Mouse (Mus musculus): ENCODE measurements at regions not wholly inside any gene's neighbourhood (a gene's known extent, or its start where the extent isn't known, plus 50 kb on each side); places are given as distances from the start of the nearest gene placed in this dataset.

GRCm38 (mm10) chr10:111893941-111894340, 78.5 kb upstream of the Krr1 start:
- ATAC-seq, result no peak

DNA sequence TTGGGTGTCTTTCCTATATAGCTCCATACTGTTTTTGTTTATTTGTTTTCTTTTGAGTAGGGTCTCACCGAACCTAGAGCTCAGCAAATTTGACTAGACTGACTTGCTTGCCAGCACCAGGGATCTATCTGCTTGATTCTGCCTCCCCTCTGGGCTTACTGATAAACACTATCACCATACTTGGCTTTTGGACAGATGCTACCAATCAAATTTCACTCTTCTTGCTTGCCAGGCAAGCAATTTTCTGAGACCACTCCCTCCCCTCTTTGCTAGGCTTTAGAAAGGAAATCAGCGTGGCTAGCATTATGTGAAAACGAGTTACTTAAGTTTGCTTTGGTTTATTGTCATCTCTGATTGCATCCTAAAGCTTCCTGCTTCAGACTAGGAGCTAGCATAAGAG, 75.1 kb upstream of the Krr1 start:
- no peak for ATAC-seq

DNA sequence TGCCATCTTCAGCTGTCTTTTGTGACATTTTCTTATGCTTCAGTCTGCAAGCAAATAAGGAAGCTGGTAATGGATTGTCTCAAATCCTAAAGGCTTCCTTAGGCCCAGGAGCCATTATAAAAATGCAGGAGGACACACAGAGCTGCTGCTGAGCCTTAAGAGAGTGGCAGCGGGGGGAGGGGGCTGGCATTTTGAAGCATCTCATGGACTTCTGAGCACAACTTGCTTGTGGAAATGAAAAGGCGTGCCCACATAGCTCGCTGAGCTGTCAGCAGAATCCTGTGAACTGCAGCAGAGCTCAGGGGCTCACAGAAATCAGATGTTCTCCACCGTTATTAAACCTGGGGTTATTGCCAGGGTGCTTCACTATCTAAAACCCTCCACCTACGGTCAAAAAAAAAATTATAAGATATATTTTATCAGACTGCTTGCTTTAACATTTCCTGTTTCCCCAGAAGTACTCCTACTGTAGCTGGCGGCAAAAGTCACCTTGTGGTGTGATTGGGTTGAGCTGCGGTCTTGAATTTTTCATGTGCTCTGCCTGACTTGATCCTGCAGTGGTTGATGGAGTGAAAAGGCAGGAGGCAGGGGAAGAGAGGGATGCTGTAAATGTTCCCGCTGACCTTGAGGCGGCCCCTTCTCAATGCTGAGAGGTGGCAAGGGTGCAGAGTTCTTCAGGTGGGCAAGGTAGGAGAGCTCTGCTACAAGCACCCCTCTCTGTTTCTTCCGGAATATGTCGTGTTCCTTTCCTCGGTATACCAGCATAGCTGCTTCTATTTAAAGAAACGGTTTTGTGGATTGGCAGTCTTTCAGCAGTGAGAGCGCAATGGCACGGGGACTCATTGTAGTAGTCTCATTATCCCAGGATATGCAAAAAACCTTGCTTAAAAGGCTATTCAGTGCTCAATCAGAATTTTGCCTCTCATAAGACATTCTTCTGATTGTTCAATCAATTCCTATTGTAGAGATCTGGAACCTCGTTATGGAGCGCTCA, 71.4 kb upstream of the Krr1 start:
- ATAC-seq, result no peak

GRCm38 (mm10) chr10:111903956-111904355, 68.5 kb upstream of the Krr1 start:
- ATAC-seq, result no peak

GRCm38 (mm10) chr10:111907836-111908235, 64.6 kb upstream of the Krr1 start:
- no peak for ATAC-seq

- ATAC-seq, result no peak
These were observed 59.9 kb upstream of the Krr1 start for GRCm38 (mm10) chr10:111912561-111912960.

DNA sequence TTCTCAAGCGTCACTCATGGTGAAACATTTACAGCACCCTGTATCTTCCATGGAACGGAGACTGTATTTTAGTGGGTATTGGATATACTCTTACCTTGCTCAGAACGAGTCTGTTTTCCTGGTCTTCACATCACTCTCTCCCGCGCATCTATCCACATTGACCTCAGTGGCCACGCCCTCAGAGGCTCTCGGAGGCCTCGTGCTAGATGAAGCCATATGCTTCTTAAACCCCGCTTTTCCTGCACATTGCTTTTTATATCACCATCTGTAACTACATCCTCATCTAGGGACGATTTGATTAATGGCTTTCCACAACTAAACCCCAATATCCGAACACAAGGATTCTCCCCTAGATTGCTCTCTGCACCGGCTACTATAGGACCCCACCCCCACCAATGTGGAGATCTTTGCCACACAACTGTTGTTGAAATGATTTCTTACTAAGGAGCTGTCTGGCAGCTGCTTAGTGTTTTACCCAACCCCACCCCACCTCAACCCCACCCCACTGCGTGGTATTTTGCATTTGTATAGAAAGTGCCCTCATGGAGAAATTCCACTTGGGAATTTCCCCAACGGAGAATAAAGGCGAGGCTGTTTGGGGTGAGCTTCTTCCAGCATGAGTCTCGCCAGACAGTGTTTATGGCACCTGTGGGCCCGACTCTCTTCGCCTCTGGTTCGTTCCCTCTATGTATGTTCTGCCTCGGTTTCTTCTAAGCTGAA, 59.2 kb upstream of the Krr1 start:
- no peak for ATAC-seq

DNA sequence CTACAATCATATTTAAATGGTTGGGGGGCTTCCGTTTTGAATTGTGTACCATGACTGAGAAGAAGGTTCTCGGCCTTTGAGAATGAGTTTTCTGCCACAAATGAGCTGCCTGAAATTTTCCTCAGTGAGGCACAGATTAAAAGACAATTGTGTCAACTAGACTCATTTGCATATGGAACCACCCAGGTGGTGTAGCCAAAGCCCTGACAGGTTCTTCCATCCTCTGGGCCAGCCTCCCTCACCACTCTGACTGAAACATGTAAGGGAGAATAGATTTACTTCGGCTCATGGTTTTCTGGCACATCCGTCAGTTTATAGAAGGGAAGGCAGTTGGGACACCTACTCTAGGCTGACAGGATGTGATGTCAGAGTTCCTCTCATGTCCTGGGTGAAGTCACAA, 58.2 kb upstream of the Krr1 start:
- no peak for ATAC-seq

GRCm38 (mm10) chr10:111918071-111918507, 54.4 kb upstream of the Krr1 start:
- no peak for ATAC-seq

GRCm38 (mm10) chr10:111919475-111919874, 53.0 kb upstream of the Krr1 start:
- ATAC-seq, result no peak

DNA sequence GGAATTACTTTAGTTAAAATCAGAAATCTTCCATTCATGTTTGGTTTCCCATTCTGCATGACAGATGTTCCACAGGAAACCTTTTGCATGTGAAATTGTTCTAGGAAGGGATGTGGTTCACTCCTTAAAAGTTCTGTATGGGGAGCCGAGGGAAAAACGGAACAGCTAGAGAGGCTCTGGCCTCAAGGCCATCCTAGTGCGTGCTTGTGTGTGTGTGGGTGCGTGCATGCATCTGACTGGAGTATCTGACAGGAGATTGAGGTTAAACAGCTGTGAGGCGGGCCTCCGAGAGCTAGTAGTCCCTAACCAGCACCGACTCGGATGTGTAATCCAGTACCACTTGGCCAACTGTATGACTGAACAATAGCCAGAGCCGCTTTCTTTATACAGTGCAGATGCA, 51.0 kb upstream of the Krr1 start:
- no peak for ATAC-seq
